31 mouse cellular contexts compared by ENCODE assay signal in genomic region chr2:38722076-38722475, GRCm38 (mm10). TPM values are rescaled to one million over a fixed set of nuclear protein-coding genes. Genes with fewer than 3 reads are reported as not detected.
A peak's percentile ranks its signal among the peaks of the same experiment; 100 is the strongest.
DNase-seq lines count a peak whose midpoint lies in the region; ATAC-seq and TF ChIP-seq lines count a peak whose summit lies in the region.
"Had no signal": no experiment of that assay in that cellular context is flagged by ENCODE, and none has a peak within 500 bp of the region (broad histone marks: within the 10 kb centered on the region; RNA-seq: fewer than 3 reads in every experiment).

No protein-coding gene starts in this region.

- no peak overlapping the region for H3K27ac ChIP-seq in kidney, embryonic 14.5 days (ENCODE audit: low read depth, low read length)
- peak overlapping the region; percentile 45 for H3K27ac ChIP-seq in testis, adult 2 months (ENCODE audit: control insufficient read depth, insufficient read depth, low read depth, low read length)
- H3K27ac ChIP-seq in intestine, embryonic 14.5 days (ENCODE audit: low read depth), result no peak overlapping the region
- H3K27ac ChIP-seq: forebrain, embryonic 12.5 days; heart, embryonic 15.5 days; hindbrain, embryonic 13.5 days; layer of hippocampus, adult 2 months; left cerebral cortex, adult 2 months; limb, embryonic 12.5 days; liver, embryonic 15.5 days; neural tube, embryonic 12.5 days; stomach, postnatal 0 days had no signal

- H3K4me2 ChIP-seq in kidney, embryonic 14.5 days (replicated peaks; ENCODE audit: low read depth, low read length), result no peak overlapping the region
- no peak overlapping the region for H3K4me2 ChIP-seq in intestine, embryonic 14.5 days (ENCODE audit: low read length)
- H3K4me2 ChIP-seq: forebrain, embryonic 12.5 days; heart, embryonic 15.5 days; hindbrain, embryonic 13.5 days; limb, embryonic 12.5 days; liver, embryonic 15.5 days; lung, embryonic 14.5 days; neural tube, embryonic 12.5 days had no signal

- ATAC-seq in kidney, embryonic 14.5 days (ENCODE audit: low FRiP score, low TSS enrichment), result peak; percentile 79
- 0 out of 2 replicates have a peak, but pooled peaks have one; percentile 57 for ATAC-seq in intestine, embryonic 14.5 days (replicated peaks; ENCODE audit: low FRiP score, low TSS enrichment, low read depth)
- ATAC-seq in inflammation-experienced regulatory T-cells, adult 6 months, result no peak
- ATAC-seq: midbrain, embryonic 16.5 days had no signal

- no peaks in the 10 kb centered on the region for H3K36me3 ChIP-seq in kidney, embryonic 14.5 days (ENCODE audit: control insufficient read depth, insufficient read depth, low read length)
- H3K36me3 ChIP-seq in testis, adult 2 months (ENCODE audit: control insufficient read depth, insufficient read depth, low read length), result no peaks in the 10 kb centered on the region
- H3K36me3 ChIP-seq in intestine, embryonic 14.5 days (ENCODE audit: control insufficient read depth, insufficient read depth, low read length), result no peaks in the 10 kb centered on the region
- H3K36me3 ChIP-seq: forebrain, embryonic 12.5 days; heart, embryonic 15.5 days; limb, embryonic 12.5 days; liver, embryonic 15.5 days; neural tube, embryonic 12.5 days had no signal

- TF ChIP-seq CTCF in testis, adult 2 months (IDR thresholded peaks at IDR 0.05; ENCODE audit: control insufficient read depth, insufficient read depth, insufficient replicate concordance, low read depth, low read length), result no peak

- no peak for TF ChIP-seq POLR2A in testis, adult 2 months (IDR thresholded peaks at IDR 0.05; ENCODE audit: control insufficient read depth, low read depth, low read length)

- no peaks in the 10 kb centered on the region for H3K27me3 ChIP-seq in kidney, embryonic 14.5 days (ENCODE audit: control insufficient read depth, insufficient read depth, low read length)
- no peaks in the 10 kb centered on the region for H3K27me3 ChIP-seq in testis, adult 2 months (ENCODE audit: control insufficient read depth, insufficient read depth, low read length)
- H3K27me3 ChIP-seq in intestine, embryonic 14.5 days (replicated peaks; ENCODE audit: control insufficient read depth, insufficient read depth, low read length), result no peaks in the 10 kb centered on the region
- H3K27me3 ChIP-seq: heart, embryonic 15.5 days; hindbrain, embryonic 13.5 days; limb, embryonic 12.5 days; liver, embryonic 15.5 days; neural tube, embryonic 12.5 days had no signal

- no peak for DNase-seq in kidney, postnatal 14 days
- DNase-seq in testis, postnatal 14 days (ENCODE audit: low spot score), result no peak
- no peak for DNase-seq in intestine, embryonic 14.5 days (ENCODE audit: low spot score)
- DNase-seq in thymus, postnatal 25 days, result no peak
- DNase-seq: adrenal gland, postnatal 36 days; B cell, adult 2 months; cerebellum, adult 18-20 months; cerebellum, postnatal 10 days; gastrocnemius, postnatal 14 days; heart, postnatal 36 days; kidney, postnatal 10 days; lung, embryonic 14.5 days; lung, postnatal 14 days; right cerebral cortex, adult 18-20 months; right cerebral cortex, postnatal 4 days had no signal

- WGBS in kidney, embryonic 14.5 days, result 37% methylated on average over 4 of the region's 4 CpGs
- WGBS in intestine, embryonic 14.5 days, result 51% methylated on average over 4 of the region's 4 CpGs

- no peak overlapping the region for H3K4me3 ChIP-seq in kidney, embryonic 14.5 days (ENCODE audit: low read length)
- no peak overlapping the region for H3K4me3 ChIP-seq in testis, adult 2 months (ENCODE audit: control insufficient read depth, low read depth, low read length)
- H3K4me3 ChIP-seq in intestine, embryonic 14.5 days (ENCODE audit: low read depth, low read length), result no peak overlapping the region
- H3K4me3 ChIP-seq: erythroblast, embryonic 14.5 days; forebrain, embryonic 12.5 days; heart, embryonic 15.5 days; hindbrain, embryonic 13.5 days; layer of hippocampus, adult 2 months; left cerebral cortex, adult 2 months; limb, embryonic 12.5 days; liver, embryonic 15.5 days; neural tube, embryonic 12.5 days had no signal

- H3K9ac ChIP-seq in kidney, embryonic 14.5 days (ENCODE audit: low read depth, low read length), result no peak overlapping the region
- H3K9ac ChIP-seq in intestine, embryonic 14.5 days (ENCODE audit: low read length), result no peak overlapping the region
- H3K9ac ChIP-seq: forebrain, embryonic 12.5 days; heart, embryonic 15.5 days; hindbrain, embryonic 13.5 days; limb, embryonic 12.5 days; liver, embryonic 15.5 days; lung, embryonic 14.5 days; neural tube, embryonic 12.5 days had no signal

- H3K4me1 ChIP-seq in kidney, embryonic 14.5 days (ENCODE audit: control insufficient read depth, insufficient read depth, low read length), result no peaks in the 10 kb centered on the region
- H3K4me1 ChIP-seq in testis, adult 2 months (ENCODE audit: control insufficient read depth, insufficient read depth, low read length), result peaks cover 3% of the 10 kb centered on the region; the same call in 1 of the 2 replicates
- H3K4me1 ChIP-seq in intestine, embryonic 14.5 days (replicated peaks; ENCODE audit: control insufficient read depth, insufficient read depth, low read length), result no peaks in the 10 kb centered on the region

- H3K9me3 ChIP-seq in kidney, embryonic 14.5 days (ENCODE audit: control insufficient read depth, low read length), result no peaks in the 10 kb centered on the region
- no peaks in the 10 kb centered on the region for H3K9me3 ChIP-seq in intestine, embryonic 14.5 days (ENCODE audit: control insufficient read depth, low read length)
- H3K9me3 ChIP-seq: forebrain, embryonic 12.5 days; heart, embryonic 15.5 days; hindbrain, embryonic 13.5 days; limb, embryonic 12.5 days; liver, embryonic 15.5 days; neural tube, embryonic 12.5 days had no signal

RNA-seq across cellular contexts. Expression of gene Nr5a1, which starts 7.7 kb away (rescaled TPM):
- polyA plus RNA-seq in kidney, embryonic 14.5 days (2014; fragmentation: Nextera tagmentation; extraction: Ambion mirVana), result 0.13 and 0.23 TPM in 2 replicates
- polyA plus RNA-seq in testis, adult 2 months (2012; rRNA removed), result 21.2 and 25.3 TPM in 2 replicates
- polyA plus RNA-seq in intestine, embryonic 14.5 days (2014; fragmentation: Nextera tagmentation; extraction: Ambion mirVana), result 0.09 and 0.12 TPM in 2 replicates
- polyA plus RNA-seq in inflammation-experienced regulatory T-cells, adult 6 months (2017; shearing (Covaris generic)), result not detected
- polyA plus RNA-seq: erythroblast, embryonic 14.5 days; heart, embryonic 15.5 days; liver, adult 2 months; urinary bladder, adult 2 months had no signal

Comparison
In these comparisons a context has a peak if more than half of its experiments do, and no peak if none do; other contexts are left out.
1. RNA of gene Nr5a1, which starts 7.7 kb away (polyA plus RNA-seq): 21.2 to 25.3 TPM in testis, adult 2 months; 0.13 to 0.23 TPM in kidney, embryonic 14.5 days, 0.09 to 0.12 TPM in intestine, embryonic 14.5 days and not detected in inflammation-experienced regulatory T-cells, adult 6 months; every median in the first group is over 10 times any median in the second.